Mouse (Mus musculus): Measurements from ENCODE around the gene Olfr746. TPM values are rescaled to one million over a fixed set of nuclear protein-coding genes. Genes with fewer than 3 reads are reported as not detected.

The Olfr746 gene
- total RNA-seq (2015) (not detected in 2 replicates), total RNA-seq (2017) (not detected in 2 replicates)

GRCm38 (mm10) chr14:50646783-50647182, at the start of gene Olfr746:
Olfr746 (plus strand) TSS chr14:50647083.
- ATAC-seq (ENCODE audit: poor library complexity, severe bottlenecking): no peak

GRCm38 (mm10) chr14:50614579-50614978, 32.3 kb upstream of the Olfr746 start, which contains the start of gene Olfr744:
Olfr744 (plus strand) TSS chr14:50614879.
- ATAC-seq (ENCODE audit: poor library complexity, severe bottlenecking): no peak

DNA sequence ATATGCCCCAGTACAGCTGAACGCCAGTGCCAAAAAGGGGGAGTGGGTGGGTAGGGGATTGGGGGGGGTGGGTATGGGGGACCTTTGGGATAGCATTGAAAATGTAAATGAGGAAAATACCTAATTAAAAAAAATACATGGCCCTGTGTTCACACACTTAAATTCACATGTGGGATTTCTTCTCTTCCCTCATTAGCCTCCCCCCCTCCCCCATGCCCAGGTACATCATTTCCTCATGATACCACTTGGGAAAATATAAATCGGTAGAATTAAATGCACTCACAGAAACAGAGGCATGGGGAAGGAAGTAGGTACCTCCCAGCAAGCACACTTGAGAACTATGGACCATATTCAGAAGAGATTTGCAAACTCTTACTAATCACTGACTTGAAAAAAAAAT, 7.8 kb upstream of the Olfr746 start, which contains the start of gene Olfr745:
TSS of gene Olfr745 (plus strand) at position 301 of the 400 bp plus-strand sequence.
- no peak for ATAC-seq (ENCODE audit: poor library complexity, severe bottlenecking)

- ATAC-seq (ENCODE audit: poor library complexity, severe bottlenecking): no peak
These were observed 46.2 kb downstream of the Olfr746 start, which contains the start of gene Olfr747 for GRCm38 (mm10) chr14:50693106-50693505. Olfr747 (minus strand) TSS chr14:50693206.

Other genes with a start within 250 kb of the Olfr746 start
- not detected in 2 replicates for gene Olfr738, start 239.5 kb upstream of the Olfr746 start, total RNA-seq (2015)
- not detected in 2 replicates for gene Olfr738, start 239.5 kb upstream of the Olfr746 start, total RNA-seq (2017)
- not detected in 2 replicates for gene Olfr739, start 228.5 kb upstream of the Olfr746 start, total RNA-seq (2015)
- gene Olfr739, start 228.5 kb upstream of the Olfr746 start, total RNA-seq (2017): not detected in 2 replicates
- gene Olfr740, start 201.5 kb upstream of the Olfr746 start, total RNA-seq (2015): not detected in 2 replicates
- not detected in 2 replicates for gene Olfr740, start 201.5 kb upstream of the Olfr746 start, total RNA-seq (2017)
- gene Olfr741, start 174.3 kb upstream of the Olfr746 start, total RNA-seq (2015): not detected in 2 replicates
- not detected in 2 replicates for gene Olfr741, start 174.3 kb upstream of the Olfr746 start, total RNA-seq (2017)
- not detected in 2 replicates for gene Olfr742, start 143.5 kb upstream of the Olfr746 start, total RNA-seq (2015)
- gene Olfr742, start 143.5 kb upstream of the Olfr746 start, total RNA-seq (2017): not detected in 2 replicates
- gene Olfr743, start 125.2 kb upstream of the Olfr746 start, total RNA-seq (2015): not detected in 2 replicates
- not detected in 2 replicates for gene Olfr743, start 125.2 kb upstream of the Olfr746 start, total RNA-seq (2017)
- not detected in 2 replicates for gene Olfr744, start 32.2 kb upstream of the Olfr746 start, total RNA-seq (2015)
- not detected in 2 replicates for gene Olfr744, start 32.2 kb upstream of the Olfr746 start, total RNA-seq (2017)
- gene Olfr745, start 7.7 kb upstream of the Olfr746 start, total RNA-seq (2015): not detected in 2 replicates
- gene Olfr745, start 7.7 kb upstream of the Olfr746 start, total RNA-seq (2017): not detected in 2 replicates
- not detected in 2 replicates for gene Olfr747, start 46.1 kb downstream of the Olfr746 start, total RNA-seq (2015)
- gene Olfr747, start 46.1 kb downstream of the Olfr746 start, total RNA-seq (2017): not detected in 2 replicates
- gene Olfr748, start 60.3 kb downstream of the Olfr746 start, total RNA-seq (2015): not detected in 2 replicates
- gene Olfr748, start 60.3 kb downstream of the Olfr746 start, total RNA-seq (2017): not detected in 2 replicates
- not detected in 2 replicates for gene Olfr749, start 98.0 kb downstream of the Olfr746 start, total RNA-seq (2015)
- gene Olfr749, start 98.0 kb downstream of the Olfr746 start, total RNA-seq (2017): not detected in 2 replicates
- 21.2 and 23.1 TPM in 2 replicates for gene Ttc5, start 138.4 kb downstream of the Olfr746 start, total RNA-seq (2015)
- gene Ttc5, start 138.4 kb downstream of the Olfr746 start, total RNA-seq (2017): 35.4 and 39.4 TPM in 2 replicates
- gene Ccnb1ip1, start 160.6 kb downstream of the Olfr746 start, total RNA-seq (2015): not detected in 2 replicates
- not detected in 2 replicates for gene Ccnb1ip1, start 160.6 kb downstream of the Olfr746 start, total RNA-seq (2017)
- gene Parp2, start 160.8 kb downstream of the Olfr746 start, total RNA-seq (2015): 59.7 and 62.1 TPM in 2 replicates
- 53.6 and 78.7 TPM in 2 replicates for gene Parp2, start 160.8 kb downstream of the Olfr746 start, total RNA-seq (2017)
- gene Tep1, start 223.5 kb downstream of the Olfr746 start, total RNA-seq (2015): 200 and 215 TPM in 2 replicates
- gene Tep1, start 223.5 kb downstream of the Olfr746 start, total RNA-seq (2017): 131 and 161 TPM in 2 replicates

Data from megakaryocyte, adult 5-6 weeks (primary cell).